Mouse (Mus musculus): ENCODE measurements around the gene Rgl3. TPM values are rescaled to one million over a fixed set of nuclear protein-coding genes. Genes with fewer than 3 reads are reported as not detected.

Rgl3 gene
- 5.0 and 5.9 TPM in 2 replicates for total RNA-seq (2014; rRNA removed)
- 41.8 and 44.2 TPM in 2 replicates for polyA plus RNA-seq (2012; rRNA removed)

- H3K4me1 ChIP-seq (ENCODE audit: control insufficient read depth, insufficient read depth, low read length) = peaks cover 24% of the 10 kb centered on the region
- WGBS = under 1% methylated on average over 42 of the region's 42 CpGs
- peak within 1 kb of the TSS; percentile 87 for H3K9ac ChIP-seq (ENCODE audit: low read depth, low read length)
- no peaks in the 10 kb centered on the region for H3K27me3 ChIP-seq (ENCODE audit: control insufficient read depth, insufficient read depth, low read length)
- H3K36me3 ChIP-seq (ENCODE audit: control insufficient read depth, insufficient read depth, low read length) = 0 out of 2 replicates have a peak, but pooled peaks cover 2% of the 10 kb centered on the region
- TF ChIP-seq CTCF (IDR thresholded peaks at IDR 0.05; ENCODE audit: low read depth, low read length) (no peak), POLR2A (IDR thresholded peaks at IDR 0.05; ENCODE audit: extremely low read depth, insufficient read depth, low read length) (peak; percentile 80)
- peak; percentile 67 for DNase-seq (ENCODE audit: extremely low read depth, low read depth, low spot score)
- peak within 1 kb of the TSS; percentile 96 for H3K27ac ChIP-seq (replicated peaks; ENCODE audit: insufficient read depth, low read depth, low read length)
- peak within 1 kb of the TSS; percentile 77 for H3K4me3 ChIP-seq (ENCODE audit: insufficient read depth, low read depth, low read length)
- H3K79me2 ChIP-seq (ENCODE audit: control insufficient read depth, insufficient read depth, low read length) = peaks cover 5% of the 10 kb centered on the region; the same call in 1 of the 2 replicates
These were observed at the start of gene Rgl3 for GRCm38 (mm10) chr9:21989230-21990110. Gene Rgl3, minus strand, starts transcription at chr9:21989446.

GRCm38 (mm10) chr9:22037826-22038225 lies 48.6 kb upstream of the Rgl3 start:
- Histone ChIP-seq H3K27ac (replicated peaks; ENCODE audit: insufficient read depth, low read depth, low read length) (no peak overlapping the region), H3K4me3 (ENCODE audit: insufficient read depth, low read depth, low read length) (no peak overlapping the region), H3K27me3 (ENCODE audit: control insufficient read depth, insufficient read depth, low read length) (0 out of 2 replicates have a peak, but pooled peaks cover 2% of the 10 kb centered on the region), H3K9ac (ENCODE audit: low read depth, low read length) (no peak overlapping the region), H3K4me1 (ENCODE audit: control insufficient read depth, insufficient read depth, low read length) (peaks cover 2% of the 10 kb centered on the region), H3K36me3 (ENCODE audit: control insufficient read depth, insufficient read depth, low read length) (no peaks in the 10 kb centered on the region), H3K79me2 (ENCODE audit: control insufficient read depth, insufficient read depth, low read length) (no peaks in the 10 kb centered on the region)
- peak; percentile 51 for DNase-seq (ENCODE audit: extremely low read depth, low read depth, low spot score)
- WGBS = 36% methylated on average over 10 of the region's 10 CpGs
- TF ChIP-seq POLR2A (IDR thresholded peaks at IDR 0.05; ENCODE audit: extremely low read depth, insufficient read depth, low read length) (no peak), CTCF (IDR thresholded peaks at IDR 0.05; ENCODE audit: low read depth, low read length) (no peak)

- Histone ChIP-seq H3K4me3 (ENCODE audit: insufficient read depth, low read depth, low read length) (no peak overlapping the region), H3K79me2 (ENCODE audit: control insufficient read depth, insufficient read depth, low read length) (no peaks in the 10 kb centered on the region), H3K27ac (replicated peaks; ENCODE audit: insufficient read depth, low read depth, low read length) (no peak overlapping the region), H3K9ac (ENCODE audit: low read depth, low read length) (no peak overlapping the region), H3K36me3 (ENCODE audit: control insufficient read depth, insufficient read depth, low read length) (no peaks in the 10 kb centered on the region), H3K27me3 (ENCODE audit: control insufficient read depth, insufficient read depth, low read length) (0 out of 2 replicates have a peak, but pooled peaks cover 2% of the 10 kb centered on the region), H3K4me1 (ENCODE audit: control insufficient read depth, insufficient read depth, low read length) (peaks cover 2% of the 10 kb centered on the region)
- DNase-seq (ENCODE audit: extremely low read depth, low read depth, low spot score) = no peak
- no peak for TF ChIP-seq CTCF (IDR thresholded peaks at IDR 0.05; ENCODE audit: low read depth, low read length)
- no peak for TF ChIP-seq POLR2A (IDR thresholded peaks at IDR 0.05; ENCODE audit: extremely low read depth, insufficient read depth, low read length)
- 69% methylated on average over 6 of the region's 6 CpGs for WGBS
These were observed 46.2 kb upstream of the Rgl3 start for GRCm38 (mm10) chr9:22035300-22036044.

- no peaks in the 10 kb centered on the region for H3K36me3 ChIP-seq (ENCODE audit: control insufficient read depth, insufficient read depth, low read length)
- H3K4me1 ChIP-seq (ENCODE audit: control insufficient read depth, insufficient read depth, low read length) = no peaks in the 10 kb centered on the region
- H3K9ac ChIP-seq (ENCODE audit: low read depth, low read length) = no peak overlapping the region
- no peak overlapping the region for H3K4me3 ChIP-seq (ENCODE audit: insufficient read depth, low read depth, low read length)
- no peaks in the 10 kb centered on the region for H3K27me3 ChIP-seq (ENCODE audit: control insufficient read depth, insufficient read depth, low read length)
- TF ChIP-seq CTCF (IDR thresholded peaks at IDR 0.05; ENCODE audit: low read depth, low read length) (no peak), POLR2A (IDR thresholded peaks at IDR 0.05; ENCODE audit: extremely low read depth, insufficient read depth, low read length) (no peak)
- H3K79me2 ChIP-seq (ENCODE audit: control insufficient read depth, insufficient read depth, low read length) = no peaks in the 10 kb centered on the region
- DNase-seq (ENCODE audit: extremely low read depth, low read depth, low spot score) = no peak
- 92% methylated on average over 9 of the region's 9 CpGs for WGBS
- no peak overlapping the region for H3K27ac ChIP-seq (replicated peaks; ENCODE audit: insufficient read depth, low read depth, low read length)
These were observed 41.1 kb upstream of the Rgl3 start for GRCm38 (mm10) chr9:22030386-22030785.

- no peaks in the 10 kb centered on the region for H3K36me3 ChIP-seq (ENCODE audit: control insufficient read depth, insufficient read depth, low read length)
- H3K4me1 ChIP-seq (ENCODE audit: control insufficient read depth, insufficient read depth, low read length) = no peaks in the 10 kb centered on the region
- H3K79me2 ChIP-seq (ENCODE audit: control insufficient read depth, insufficient read depth, low read length) = no peaks in the 10 kb centered on the region
- DNase-seq (ENCODE audit: extremely low read depth, low read depth, low spot score) = no peak
- H3K4me3 ChIP-seq (ENCODE audit: insufficient read depth, low read depth, low read length) = no peak overlapping the region
- no peak overlapping the region for H3K9ac ChIP-seq (ENCODE audit: low read depth, low read length)
- no peak for TF ChIP-seq POLR2A (IDR thresholded peaks at IDR 0.05; ENCODE audit: extremely low read depth, insufficient read depth, low read length)
- no peak for TF ChIP-seq CTCF (IDR thresholded peaks at IDR 0.05; ENCODE audit: low read depth, low read length)
- 57% methylated on average over 7 of the region's 7 CpGs for WGBS
- H3K27me3 ChIP-seq (ENCODE audit: control insufficient read depth, insufficient read depth, low read length) = no peaks in the 10 kb centered on the region
- no peak overlapping the region for H3K27ac ChIP-seq (replicated peaks; ENCODE audit: insufficient read depth, low read depth, low read length)
These were observed 39.2 kb upstream of the Rgl3 start for GRCm38 (mm10) chr9:22028467-22028866.
